Comparison of ENCODE assay signal across 9 mouse cellular contexts in genomic region chr2:180700457-180700856, GRCm38 (mm10). TPM values are rescaled to one million over a fixed set of nuclear protein-coding genes. Genes with fewer than 3 reads are reported as not detected.
DNase-seq lines count a peak whose midpoint lies in the region; ATAC-seq and TF ChIP-seq lines count a peak whose summit lies in the region.
"Had no signal": no experiment of that assay in that cellular context is flagged by ENCODE, and none has a peak within 500 bp of the region (broad histone marks: within the 10 kb centered on the region; RNA-seq: fewer than 3 reads in every experiment).

No protein-coding gene starts in this region.

- peak overlapping the region; percentile 74 for H3K4me3 ChIP-seq in layer of hippocampus, adult 2 months
- H3K4me3 ChIP-seq in embryonic facial prominence, embryonic 15.5 days (replicated peaks), result peak overlapping the region; percentile 62
- peak overlapping the region; percentile 94 for H3K4me3 ChIP-seq in kidney, embryonic 16.5 days (ENCODE audit: low read length)
- peak overlapping the region; percentile 88 for H3K4me3 ChIP-seq in myocyte

- no peaks in the 10 kb centered on the region for H3K27me3 ChIP-seq in embryonic facial prominence, embryonic 15.5 days
- H3K27me3 ChIP-seq in kidney, embryonic 16.5 days (ENCODE audit: insufficient read depth, low read length), result no peaks in the 10 kb centered on the region
- H3K27me3 ChIP-seq in myocyte (ENCODE audit: control insufficient read depth, insufficient read depth, insufficient read length), result no peaks in the 10 kb centered on the region

- no peak for TF ChIP-seq CTCF in layer of hippocampus, adult 2 months (conservative IDR thresholded peaks at IDR 0.05)

- H3K9me3 ChIP-seq in embryonic facial prominence, embryonic 15.5 days (replicated peaks), result no peaks in the 10 kb centered on the region
- H3K9me3 ChIP-seq in kidney, embryonic 16.5 days (ENCODE audit: low read length), result no peaks in the 10 kb centered on the region

- intact Hi-C loops in left cerebral cortex, postnatal 14 days (cut with DNase I), result no loop called here

- H3ac ChIP-seq in myocyte (ENCODE audit: control insufficient read depth, insufficient read length), result peak overlapping the region; percentile 68

- TF ChIP-seq POLR2A in myocyte (IDR thresholded peaks at IDR 0.05; ENCODE audit: insufficient read length, low read depth), result no peak

- H3K4me1 ChIP-seq in embryonic facial prominence, embryonic 15.5 days, result peaks cover 45% of the 10 kb centered on the region
- H3K4me1 ChIP-seq in kidney, embryonic 16.5 days (ENCODE audit: insufficient read depth, low read length), result peaks cover 37% of the 10 kb centered on the region

- no peaks in the 10 kb centered on the region for H3K36me3 ChIP-seq in embryonic facial prominence, embryonic 15.5 days
- H3K36me3 ChIP-seq in kidney, embryonic 16.5 days (ENCODE audit: insufficient read depth, low read length), result no peaks in the 10 kb centered on the region
- H3K36me3 ChIP-seq in myocyte (ENCODE audit: control insufficient read depth, insufficient read depth), result no peaks in the 10 kb centered on the region

- no peak for DNase-seq in layer of hippocampus, adult 2 months (ENCODE audit: low spot score in 2 of 2)
- no peak for DNase-seq in layer of hippocampus, adult 8-10 months (ENCODE audit: low spot score in 2 of 2)
- DNase-seq in left cerebral cortex, postnatal 14 days (ENCODE audit: low spot score in 2 of 2), result no peak
- DNase-seq in adrenal gland, postnatal 14 days, result no peak
- DNase-seq in layer of hippocampus, postnatal 10 days (ENCODE audit: low spot score in 2 of 2), result no peak
- DNase-seq: gastrocnemius, postnatal 14 days had no signal

- WGBS in embryonic facial prominence, embryonic 15.5 days, result 69% methylated on average over 5 of the region's 5 CpGs
- WGBS in kidney, embryonic 16.5 days, result 65% methylated on average over 5 of the region's 5 CpGs

- H3K79me2 ChIP-seq in myocyte (ENCODE audit: control insufficient read depth, insufficient read depth), result peaks cover 94% of the 10 kb centered on the region

- H3K27ac ChIP-seq in layer of hippocampus, adult 2 months, result peak overlapping the region; percentile 96; the same call in 1 of the 2 replicates
- H3K27ac ChIP-seq in embryonic facial prominence, embryonic 15.5 days (replicated peaks), result no peak overlapping the region
- H3K27ac ChIP-seq in kidney, embryonic 16.5 days (ENCODE audit: low read length), result no peak overlapping the region

- ATAC-seq in embryonic facial prominence, embryonic 15.5 days (ENCODE audit: insufficient number of reproducible peaks, low FRiP score, low TSS enrichment, low read depth), result no peak
- ATAC-seq in kidney, embryonic 16.5 days (ENCODE audit: low FRiP score, low TSS enrichment), result no peak

- H3K9ac ChIP-seq in embryonic facial prominence, embryonic 15.5 days, result peak overlapping the region; percentile 81; the same call in 1 of the 2 replicates
- peak overlapping the region; percentile 98 for H3K9ac ChIP-seq in kidney, embryonic 16.5 days (replicated peaks; ENCODE audit: low read length)

- peak overlapping the region; percentile 87 for H3K4me2 ChIP-seq in embryonic facial prominence, embryonic 15.5 days (replicated peaks)
- peak overlapping the region; percentile 67 for H3K4me2 ChIP-seq in kidney, embryonic 16.5 days (replicated peaks; ENCODE audit: low read depth, low read length)
- H3K4me2 ChIP-seq in myocyte (ENCODE audit: low read depth), result peak overlapping the region; percentile 97

TF ChIP-seq in myocyte, 11 proteins besides CTCF, POLR2A, EP300 and RAD21:
- TF ChIP-seq POLR2AphosphoS2 (IDR thresholded peaks at IDR 0.05; ENCODE audit: insufficient read length, low read depth), result no peak
- TF ChIP-seq CEBPB (IDR thresholded peaks at IDR 0.05; ENCODE audit: insufficient read depth, poor library complexity, severe bottlenecking), result no peak
- no peak for TF ChIP-seq REST (IDR thresholded peaks at IDR 0.05; ENCODE audit: insufficient read depth, insufficient read length)
- TF ChIP-seq MAX (IDR thresholded peaks at IDR 0.05; ENCODE audit: low read depth), result no peak
- TF ChIP-seq USF1 (IDR thresholded peaks at IDR 0.05; ENCODE audit: low read depth), result no peak
- no peak for TF ChIP-seq MYOD1 (IDR thresholded peaks at IDR 0.05; ENCODE audit: control insufficient read depth in 1 of 3, insufficient read length in 2 of 3, low read depth in 2 of 3)
- TF ChIP-seq SRF (IDR thresholded peaks at IDR 0.05; ENCODE audit: control insufficient read depth, insufficient read length, low read depth), result no peak
TF ChIP-seq in myocyte: peak in this region for 0.

RNA-seq across cellular contexts. Expression of gene Dido1, which starts 9.3 kb away (rescaled TPM):
- total RNA-seq in layer of hippocampus, adult 2 months (2021), result 10 to 100 TPM; 58.3 to 60.7 TPM
- 10 to 100 TPM; 55.2 to 63.2 (median 60.2) TPM for total RNA-seq in layer of hippocampus, adult 8-10 months (2022)
- 28.1 and 28.6 TPM in 2 replicates for polyA plus RNA-seq in embryonic facial prominence, embryonic 15.5 days (2015; fragmentation: Nextera tagmentation; extraction: Ambion mirVana)
- polyA plus RNA-seq in kidney, embryonic 16.5 days (2015; fragmentation: Nextera tagmentation; extraction: Ambion mirVana), result 26.8 and 29.0 TPM in 2 replicates
- polyA plus RNA-seq in myocyte (2012; fragmentation: generic; extraction: Trizol), result 9.3 TPM
- total RNA-seq in left cerebral cortex, postnatal 14 days (2021), result 10 to 100 TPM; 56.6 to 57.7 TPM
- total RNA-seq in adrenal gland, postnatal 14 days (2021), result 49.3 and 54.1 TPM in 2 replicates
- 10 to 100 TPM; 58.4 to 61.8 TPM for total RNA-seq in layer of hippocampus, postnatal 10 days (2021)

RNA-seq across cellular contexts. Expression of gene Gid8, which starts 9.5 kb away (rescaled TPM):
- total RNA-seq in layer of hippocampus, adult 2 months (2021), result 10 to 100 TPM; 57.5 to 60.0 TPM
- 10 to 100 TPM; 57.7 to 66.1 (median 60.0) TPM for total RNA-seq in layer of hippocampus, adult 8-10 months (2022)
- 69.1 and 70.4 TPM in 2 replicates for polyA plus RNA-seq in embryonic facial prominence, embryonic 15.5 days (2015; fragmentation: Nextera tagmentation; extraction: Ambion mirVana)
- 56.3 and 56.8 TPM in 2 replicates for polyA plus RNA-seq in kidney, embryonic 16.5 days (2015; fragmentation: Nextera tagmentation; extraction: Ambion mirVana)
- 44.9 TPM for polyA plus RNA-seq in myocyte (2012; fragmentation: generic; extraction: Trizol)
- 10 to 100 TPM; 61.8 to 63.6 TPM for total RNA-seq in left cerebral cortex, postnatal 14 days (2021)
- 62.9 and 65.5 TPM in 2 replicates for total RNA-seq in adrenal gland, postnatal 14 days (2021)
- total RNA-seq in layer of hippocampus, postnatal 10 days (2021), result 10 to 100 TPM; 62.6 to 63.7 TPM

RNA-seq across cellular contexts. Expression of gene Slc17a9, which starts 24.6 kb away (rescaled TPM):
- total RNA-seq in layer of hippocampus, adult 2 months (2021), result under 1 TPM; 0.64 to 0.77 TPM
- total RNA-seq in layer of hippocampus, adult 8-10 months (2022), result 1 to 10 TPM in 1 of 4 experiments, under 1 TPM in 3; 0.29 to 1.0 (median 0.71) TPM
- polyA plus RNA-seq in embryonic facial prominence, embryonic 15.5 days (2015; fragmentation: Nextera tagmentation; extraction: Ambion mirVana), result 3.3 and 3.7 TPM in 2 replicates
- 0.40 and 0.66 TPM in 2 replicates for polyA plus RNA-seq in kidney, embryonic 16.5 days (2015; fragmentation: Nextera tagmentation; extraction: Ambion mirVana)
- 0.22 TPM for polyA plus RNA-seq in myocyte (2012; fragmentation: generic; extraction: Trizol)
- total RNA-seq in left cerebral cortex, postnatal 14 days (2021), result 1 to 10 TPM in 1 of 2 experiments, under 1 TPM in 1; 0.24 to 1.1 TPM
- 1.2 and 2.5 TPM in 2 replicates for total RNA-seq in adrenal gland, postnatal 14 days (2021)
- under 1 TPM; 0.47 to 0.53 TPM for total RNA-seq in layer of hippocampus, postnatal 10 days (2021)

RNA-seq across cellular contexts. Expression of gene Tcfl5, which starts 57.9 kb away (rescaled TPM):
- under 1 TPM in 1 of 2 experiments, not detected in 1; 0.47 TPM for total RNA-seq in layer of hippocampus, adult 2 months (2021)
- under 1 TPM; 0.20 to 0.45 (median 0.28) TPM for total RNA-seq in layer of hippocampus, adult 8-10 months (2022)
- polyA plus RNA-seq in embryonic facial prominence, embryonic 15.5 days (2015; fragmentation: Nextera tagmentation; extraction: Ambion mirVana), result 0.24 and 0.42 TPM in 2 replicates
- 0.09 and 0.15 TPM in 2 replicates for polyA plus RNA-seq in kidney, embryonic 16.5 days (2015; fragmentation: Nextera tagmentation; extraction: Ambion mirVana)
- polyA plus RNA-seq in myocyte (2012; fragmentation: generic; extraction: Trizol), result not detected
- total RNA-seq in left cerebral cortex, postnatal 14 days (2021), result 1 to 10 TPM; 2.5 to 3.3 TPM
- total RNA-seq in adrenal gland, postnatal 14 days (2021), result 0.15 TPM in 1 of 2 replicates, not detected in the other
- 1 to 10 TPM; 3.4 to 3.9 TPM for total RNA-seq in layer of hippocampus, postnatal 10 days (2021)
